Mouse (Mus musculus): Measurements from ENCODE around the gene Acox1.
A peak's percentile ranks its signal among the peaks of the same experiment; 100 is the strongest.

Gene Acox1

DNA sequence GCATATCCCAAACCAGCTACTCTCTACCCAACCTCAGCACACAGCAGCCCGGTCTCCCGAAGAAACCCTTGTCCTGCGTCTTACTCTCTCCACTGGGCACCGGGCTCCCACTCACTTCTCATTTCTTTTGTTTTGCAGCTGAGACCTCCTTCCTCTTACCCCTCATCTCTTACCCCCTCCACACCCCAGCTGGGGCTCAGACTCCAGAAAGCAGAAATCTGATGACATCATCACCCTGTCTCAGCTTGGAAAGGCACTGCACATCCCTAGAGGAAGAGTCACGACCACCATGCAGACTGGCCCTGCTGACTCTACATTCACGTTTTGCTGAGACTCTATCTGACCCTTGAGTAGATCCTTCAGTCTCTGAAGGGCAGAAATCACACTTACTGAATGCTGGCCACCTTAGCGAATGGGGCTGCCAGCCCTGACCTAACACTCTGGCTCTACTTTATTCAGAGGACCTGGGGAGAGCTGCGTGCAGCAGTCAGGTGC lies 68.8 kb downstream of the Acox1 start:
- DNase-seq (ENCODE audit: low read depth): no peak

DNA sequence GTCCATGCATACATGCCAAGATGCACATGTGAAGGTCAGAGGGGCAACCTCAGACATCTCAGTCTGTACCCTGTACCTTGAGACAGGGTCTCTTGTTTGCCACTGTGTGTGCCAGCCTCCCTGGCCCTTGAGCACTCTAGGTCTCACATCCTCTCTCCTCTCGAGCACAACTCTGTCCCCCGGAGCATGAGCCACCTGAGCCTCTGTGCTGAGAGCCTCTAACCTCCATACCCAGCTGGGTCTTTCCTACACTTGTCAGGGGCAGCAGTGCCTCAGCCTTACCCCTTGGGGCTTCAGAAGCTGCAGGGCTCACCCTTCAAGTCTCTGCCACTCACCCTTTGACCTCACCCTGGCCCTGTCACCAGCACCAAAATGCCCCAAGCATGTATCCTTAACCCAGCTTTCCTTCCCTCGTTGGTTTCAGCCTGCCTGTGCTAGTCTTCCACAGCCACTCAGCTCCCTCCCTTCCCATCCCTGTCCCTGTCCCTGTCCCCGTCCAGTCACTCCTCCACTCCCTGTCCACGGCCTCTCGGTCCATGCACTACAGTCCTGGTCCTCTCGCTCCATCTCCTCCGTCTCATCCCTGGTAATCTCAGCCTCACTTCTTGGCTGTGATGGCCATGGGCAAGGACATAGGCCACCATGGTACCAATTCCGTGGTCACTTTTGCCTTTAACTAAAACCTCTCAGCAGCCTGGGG lies 69.6 kb downstream of the Acox1 start:
- peak; percentile 21 for DNase-seq (ENCODE audit: low read depth)

DNA sequence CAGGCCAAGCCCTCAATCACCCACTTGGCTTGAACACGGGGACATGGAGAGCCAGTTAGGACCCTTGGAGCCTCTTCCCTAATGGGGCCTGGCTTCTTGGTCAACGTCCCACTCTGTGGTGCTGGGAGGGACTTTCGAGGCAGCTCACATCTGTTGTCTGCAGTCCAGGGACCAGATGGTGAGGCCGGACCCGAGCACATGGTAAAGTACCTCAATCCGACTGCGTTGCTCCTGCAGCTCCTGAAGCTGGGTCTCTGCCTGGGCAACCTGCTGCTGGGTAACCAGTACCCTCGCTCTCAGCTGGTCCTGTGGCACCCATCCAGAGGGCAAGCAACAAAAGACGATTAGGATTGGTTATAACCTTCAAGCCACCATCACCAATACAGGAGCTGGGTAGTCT lies 70.9 kb downstream of the Acox1 start:
- no peak for DNase-seq (ENCODE audit: low read depth)

DNA sequence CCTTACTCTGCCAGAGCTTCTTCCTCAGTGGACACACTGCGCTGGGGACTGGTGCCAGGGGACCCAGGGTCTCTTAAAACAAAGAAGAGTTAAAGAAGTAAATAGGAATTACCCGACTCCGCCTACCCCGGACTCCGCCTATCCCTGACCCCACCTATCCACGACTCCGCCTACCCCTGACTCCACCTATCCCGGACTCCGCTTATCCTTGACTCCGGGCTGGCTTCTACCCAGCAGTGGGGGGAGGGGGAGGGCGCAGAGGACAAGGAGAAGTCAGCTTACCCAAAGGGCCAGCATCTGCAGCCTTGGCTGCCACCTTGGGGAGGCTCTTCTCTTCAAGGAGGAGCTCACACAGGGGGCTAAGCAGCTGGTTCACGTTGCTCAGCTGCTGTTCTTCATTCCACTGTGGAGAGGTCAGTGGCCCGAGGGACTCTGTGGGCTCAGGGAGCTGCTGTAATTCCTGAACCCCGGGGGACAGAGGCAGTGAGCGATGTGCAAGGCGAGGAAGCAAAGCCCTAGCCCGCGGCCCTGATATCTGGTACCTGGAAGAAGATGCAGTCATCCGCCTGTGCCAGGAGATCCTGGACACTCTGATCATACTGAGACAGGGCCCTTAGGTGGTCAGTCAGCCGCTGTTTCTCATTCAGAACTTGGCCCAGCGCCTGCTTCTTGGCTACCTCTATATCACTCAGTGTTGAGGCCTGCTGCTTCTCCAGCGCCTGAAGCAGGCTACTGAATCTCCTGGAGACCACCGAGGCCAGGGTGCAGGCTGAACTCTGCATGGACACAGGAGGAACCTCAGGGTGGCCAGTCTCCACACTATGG lies 71.5 kb downstream of the Acox1 start, which contains the start of gene Trim47:
Gene Trim47 (minus strand): TSS at position 55 of the 825 bp plus-strand sequence.
- DNase-seq (ENCODE audit: low read depth): no peak

DNA sequence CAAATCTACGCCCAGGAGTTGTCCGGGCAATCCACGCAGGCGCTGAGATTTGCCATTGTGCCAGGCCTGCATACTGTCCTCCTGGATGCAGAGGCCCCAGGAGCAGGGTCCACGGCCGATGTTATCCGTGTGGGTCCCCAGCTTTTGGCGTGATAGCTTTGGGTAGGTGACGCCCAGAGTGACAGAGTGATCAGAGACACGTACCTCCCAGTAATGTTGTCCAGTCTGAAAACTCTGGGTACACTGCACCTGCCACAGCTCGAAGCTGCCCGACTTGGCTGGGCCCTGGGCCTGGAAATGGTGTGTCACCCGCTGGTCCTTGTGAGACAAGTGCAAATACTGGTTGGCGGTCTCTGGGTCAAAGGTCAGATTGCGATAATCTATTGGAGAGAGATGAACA lies 72.6 kb downstream of the Acox1 start:
- DNase-seq (ENCODE audit: low read depth): no peak

Measured in naive thymus-derived CD4-positive, alpha-beta T cell, adult 2 months (primary cell).